Mouse (Mus musculus) lung, postnatal 25 days (tissue): Measurements from ENCODE around the gene Tenm2.

Experiments used
- DNase-seq: peaks from one replicate; pipeline ENCODE4 v3.0.0; 2022; ENCODE audit warnings: low spot score

The Tenm2 gene

GRCm38 (mm10) chr11:36176106-36176505, 1059.7 kb downstream of the Tenm2 start:
- no peak for DNase-seq

- no peak for DNase-seq
Measured at GRCm38 (mm10) chr11:36173076-36173690, 1062.6 kb downstream of the Tenm2 start.

DNA sequence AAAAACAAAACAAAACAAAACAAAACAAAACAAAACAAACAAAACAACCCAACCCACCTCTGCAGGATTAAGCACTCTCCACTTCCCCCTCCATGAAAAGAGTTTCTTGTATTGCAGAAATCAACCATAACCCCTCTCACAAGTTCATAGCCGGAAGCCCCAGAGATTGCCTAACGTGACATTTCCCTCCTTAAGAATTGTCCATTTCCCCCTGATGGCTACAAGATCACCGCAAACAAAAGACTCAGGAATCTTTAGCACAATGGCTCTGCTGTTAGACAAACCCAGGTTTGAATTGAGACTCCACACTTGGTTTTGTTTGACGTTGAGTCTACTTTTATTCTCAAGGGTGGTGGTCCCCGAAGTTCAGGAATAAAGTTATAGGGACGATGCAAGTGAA, 1063.2 kb downstream of the Tenm2 start:
- DNase-seq: no peak

GRCm38 (mm10) chr11:36171991-36172390, 1063.8 kb downstream of the Tenm2 start:
- DNase-seq: no peak

DNA sequence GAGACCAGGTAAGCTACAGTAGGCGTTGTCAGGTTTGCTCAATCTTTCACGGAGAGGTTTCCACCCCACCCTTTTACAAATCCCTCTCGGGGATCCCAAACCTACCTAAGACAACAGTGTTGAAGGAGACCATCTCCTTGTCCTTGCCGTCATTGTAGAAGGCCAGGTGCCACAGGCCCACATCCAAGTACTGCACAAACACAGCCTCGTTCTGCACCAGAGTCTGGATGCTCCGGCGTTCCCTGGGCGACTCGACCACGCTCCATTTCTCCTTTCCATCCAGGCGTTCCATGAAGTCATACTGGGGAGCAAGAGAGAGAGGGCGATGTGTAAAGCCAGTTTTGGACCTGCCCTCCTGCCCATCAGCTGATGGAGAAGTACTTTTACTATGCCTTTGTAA, 1064.5 kb downstream of the Tenm2 start:
- DNase-seq: no peak

- DNase-seq: no peak
Measured at GRCm38 (mm10) chr11:36169738-36170137, 1066.0 kb downstream of the Tenm2 start.

DNA sequence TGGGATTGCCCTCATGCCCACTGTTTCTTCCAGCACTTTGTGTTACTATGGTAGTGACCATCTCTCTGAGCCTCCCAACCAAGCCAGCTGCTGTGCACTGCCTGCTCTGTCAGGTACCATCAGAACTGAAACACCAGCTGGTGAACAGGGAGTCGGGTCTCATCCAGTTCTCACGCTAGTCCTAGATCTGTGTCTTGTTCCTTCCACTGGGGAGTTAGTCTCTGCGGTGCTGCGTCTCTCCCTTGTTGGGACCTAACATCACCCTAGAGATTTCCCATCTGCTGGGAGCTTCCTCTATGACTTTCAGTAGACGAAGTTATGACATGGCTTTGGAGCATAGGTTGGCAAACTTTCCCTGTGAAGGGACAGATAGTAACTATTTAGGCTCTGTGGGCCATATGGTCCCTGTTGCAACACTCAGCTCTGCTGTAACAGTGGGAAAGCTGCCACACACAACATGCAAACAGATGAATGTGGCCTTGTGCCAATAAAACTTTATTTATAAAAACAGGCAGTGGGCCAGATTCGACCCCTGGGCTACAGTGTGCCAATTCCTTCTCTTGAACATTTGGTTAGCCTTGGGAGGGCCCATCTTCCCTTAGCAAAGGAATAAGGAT, 1066.7 kb downstream of the Tenm2 start:
- DNase-seq: no peak

GRCm38 (mm10) chr11:36167766-36168318, 1067.9 kb downstream of the Tenm2 start:
- no peak for DNase-seq

- no peak for DNase-seq
Measured at GRCm38 (mm10) chr11:36163580-36163979, 1072.2 kb downstream of the Tenm2 start.

DNA sequence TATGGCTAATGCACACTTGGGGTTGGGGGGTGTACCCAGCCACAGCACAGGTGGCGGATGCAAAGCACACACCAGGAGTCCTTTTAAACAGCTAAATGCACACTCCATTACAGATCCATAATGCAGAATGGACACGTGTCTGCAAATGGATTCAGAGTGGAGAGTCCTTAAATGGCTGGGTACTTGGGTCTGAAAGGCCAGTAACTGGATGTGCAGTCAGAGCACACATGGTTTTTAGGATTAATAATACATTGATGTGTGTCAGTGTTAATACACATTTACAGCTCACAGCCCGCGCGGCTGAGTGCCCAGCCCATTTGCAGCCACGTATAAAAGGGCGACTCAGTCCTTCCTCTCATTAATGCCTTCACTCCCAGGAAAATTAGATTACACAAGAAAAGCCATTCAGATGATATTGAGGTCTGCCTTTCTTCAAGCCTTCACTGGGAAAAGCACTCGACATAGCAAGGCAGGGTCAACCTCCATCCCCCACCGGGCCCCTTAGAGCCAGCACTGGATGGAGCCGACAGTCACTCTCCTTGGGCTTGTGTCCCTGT, 1073.9 kb downstream of the Tenm2 start:
- no peak for DNase-seq

- no peak for DNase-seq
Measured at GRCm38 (mm10) chr11:36153450-36153849, 1082.3 kb downstream of the Tenm2 start.

DNA sequence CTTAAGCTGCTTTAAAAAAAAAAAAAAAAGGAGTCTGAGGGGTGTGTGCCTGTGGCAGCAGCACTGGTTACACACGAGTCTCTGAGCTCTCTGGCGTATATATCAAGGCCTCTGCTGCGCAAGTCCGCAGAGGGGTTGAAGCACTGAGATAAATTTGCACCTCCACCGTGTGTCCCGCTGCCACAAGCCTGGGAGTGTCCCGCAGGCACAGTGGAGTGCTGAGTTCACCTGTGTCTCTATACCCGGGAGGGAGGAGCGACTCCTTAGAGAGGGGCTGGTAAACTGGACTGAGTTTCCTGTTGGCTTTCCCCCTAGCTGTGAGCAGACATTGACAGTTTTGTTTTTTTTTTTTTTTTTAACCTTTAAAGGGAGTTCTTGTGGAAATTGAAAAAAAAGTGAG, 1082.8 kb downstream of the Tenm2 start:
- DNase-seq: no peak

DNA sequence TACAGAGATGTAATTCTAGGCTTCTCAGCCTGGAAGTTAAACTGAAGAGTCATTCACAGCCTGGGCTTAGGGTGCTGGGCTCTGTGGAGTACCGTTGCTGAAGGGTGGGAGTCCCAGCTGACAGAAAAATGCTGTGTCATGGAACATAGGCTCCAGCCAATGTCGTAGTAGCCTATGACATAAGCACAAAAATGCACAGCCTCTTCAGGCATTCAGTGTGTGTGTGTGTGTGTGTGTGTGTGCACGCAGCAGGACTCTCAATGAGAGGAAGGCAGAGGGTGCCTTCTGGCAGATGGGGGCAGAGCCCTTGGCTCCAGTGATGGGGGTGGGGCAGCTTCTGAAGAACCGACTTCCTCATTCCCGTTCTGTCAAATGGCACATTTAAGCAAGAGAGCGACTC, 1083.5 kb downstream of the Tenm2 start:
- no peak for DNase-seq

GRCm38 (mm10) chr11:36149092-36149491, 1086.7 kb downstream of the Tenm2 start:
- no peak for DNase-seq

GRCm38 (mm10) chr11:36145057-36145456, 1090.7 kb downstream of the Tenm2 start:
- DNase-seq: no peak

DNA sequence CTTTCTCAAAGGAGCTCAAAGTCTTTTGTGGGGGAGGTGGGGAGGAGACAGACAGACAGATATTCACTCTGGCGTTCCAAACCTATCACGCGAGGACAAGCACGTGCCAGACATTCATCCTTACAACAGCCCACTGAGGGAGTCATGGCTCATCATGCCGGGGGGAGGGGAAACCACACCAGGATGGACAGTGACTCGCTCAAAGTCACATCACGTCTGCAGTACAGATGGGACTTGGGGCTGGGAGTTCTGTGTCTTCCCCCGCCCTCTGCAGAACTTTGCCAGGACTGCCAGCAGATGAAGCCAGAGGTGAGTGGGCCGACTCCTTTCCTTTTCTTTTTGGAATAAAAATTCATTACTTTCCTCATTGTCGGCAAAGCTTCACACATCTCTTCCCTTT, 1095.4 kb downstream of the Tenm2 start:
- DNase-seq: no peak

GRCm38 (mm10) chr11:36139521-36139920, 1096.2 kb downstream of the Tenm2 start:
- no peak for DNase-seq

GRCm38 (mm10) chr11:36137840-36138239, 1097.9 kb downstream of the Tenm2 start:
- DNase-seq: no peak

- DNase-seq: no peak
Measured at GRCm38 (mm10) chr11:36137276-36137675, 1098.5 kb downstream of the Tenm2 start.

DNA sequence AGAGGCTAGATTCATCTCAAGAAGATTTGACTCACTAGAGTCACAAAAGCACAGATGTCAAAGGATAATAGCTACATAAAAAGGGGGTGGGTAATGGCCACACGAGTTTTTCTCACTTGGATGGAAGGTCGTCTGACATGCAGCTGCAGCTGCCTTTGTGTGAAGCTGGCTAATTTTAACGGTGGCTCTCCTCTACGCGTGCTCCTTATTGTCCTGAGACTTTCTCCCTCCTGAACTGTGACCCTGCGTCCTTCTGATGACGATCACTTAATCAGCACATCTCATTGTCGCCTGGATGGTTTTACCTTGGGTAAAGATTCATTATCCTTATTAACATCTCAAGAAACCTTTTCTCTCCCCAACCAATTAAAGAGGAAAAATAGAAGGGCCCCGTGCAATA, 1101.1 kb downstream of the Tenm2 start:
- DNase-seq: no peak

- DNase-seq: no peak
Measured at GRCm38 (mm10) chr11:36123275-36123674, 1112.5 kb downstream of the Tenm2 start.

GRCm38 (mm10) chr11:36121410-36121929, 1114.3 kb downstream of the Tenm2 start:
- no peak for DNase-seq
